Mouse (Mus musculus) testis, adult 2 months (tissue): ENCODE data around the gene Esyt3. TPM values are rescaled to one million over a fixed set of nuclear protein-coding genes. Genes with fewer than 3 reads are reported as not detected.

Source experiments
- H3K27ac ChIP-seq: fragments of 200-500 bp; 2 replicates; pipeline ENCODE4 v1.5.1; 2012; ENCODE audit warnings: low read depth, low read length; ENCODE audit not compliant: control insufficient read depth, insufficient read depth
- H3K27me3 ChIP-seq: fragments of 200-500 bp; 2 replicates; pipeline ENCODE4 v1.6.1; 2012; ENCODE audit warnings: mild to moderate bottlenecking, low read length, moderate library complexity; ENCODE audit not compliant: control insufficient read depth, insufficient read depth
- H3K36me3 ChIP-seq: fragments of 200-500 bp; 2 replicates; pipeline ENCODE4 v1.6.1; 2012; ENCODE audit warnings: mild to moderate bottlenecking, low read length; ENCODE audit not compliant: control insufficient read depth, insufficient read depth
- H3K4me1 ChIP-seq: fragments of 200-500 bp; 2 replicates; pipeline ENCODE4 v1.6.1; 2012; ENCODE audit warnings: low read length; ENCODE audit not compliant: control insufficient read depth, insufficient read depth
- H3K4me3 ChIP-seq: fragments of 200-500 bp; 2 replicates; pipeline ENCODE4 v1.5.1; 2012; ENCODE audit warnings: low read depth, mild to moderate bottlenecking, low read length, moderate library complexity, mixed read lengths; ENCODE audit not compliant: control insufficient read depth
- CTCF ChIP-seq: fragments of 200-500 bp; IDR thresholded peaks from 2 replicates; pipeline ENCODE4 v1.5.1; 2012; ENCODE audit warnings: low read depth, mild to moderate bottlenecking, inconsistent platforms, low read length, moderate library complexity; ENCODE audit not compliant: control insufficient read depth, insufficient read depth, insufficient replicate concordance
- POLR2A ChIP-seq: fragments of 200-500 bp; IDR thresholded peaks from 2 replicates; pipeline ENCODE4 v1.6.1; 2012; ENCODE audit warnings: low read depth, mild to moderate bottlenecking, inconsistent platforms, low read length, moderate library complexity; ENCODE audit not compliant: control insufficient read depth
- polyA plus RNA-seq: library from polyadenylated mRNA; depleted of rRNA; stranded (reverse); fragments of >200 nt; gene quantifications from 2 replicates; pipeline ENCODE4 v1.2.3, GENCODE M21; 2012

The Esyt3 gene
- polyA plus RNA-seq, 1 experiment = 61.3 TPM

- Histone ChIP-seq H3K27me3 (no peaks in the 10 kb centered on the region), H3K4me3 (no peak overlapping the region), H3K27ac (no peak overlapping the region), H3K4me1 (peaks cover 2% of the 10 kb centered on the region; the same call in 1 of the 2 replicates), H3K36me3 (no peaks in the 10 kb centered on the region)
- TF ChIP-seq POLR2A = no peak
- no peak for TF ChIP-seq CTCF
These were observed 21.8 kb downstream of the Esyt3 start for GRCm38 (mm10) chr9:99336538-99336937.

- TF ChIP-seq POLR2A (no peak), CTCF (no peak)
- no peak overlapping the region for H3K4me3 ChIP-seq
- H3K27me3 ChIP-seq = no peaks in the 10 kb centered on the region
- no peaks in the 10 kb centered on the region; the same call in 1 of the 2 replicates for H3K36me3 ChIP-seq
- no peak overlapping the region for H3K27ac ChIP-seq
- no peaks in the 10 kb centered on the region for H3K4me1 ChIP-seq
These were observed 31.5 kb downstream of the Esyt3 start for GRCm38 (mm10) chr9:99326881-99327280.

GRCm38 (mm10) chr9:99325961-99326360 is 32.4 kb downstream of the Esyt3 start:
- no peak for TF ChIP-seq POLR2A
- no peak for TF ChIP-seq CTCF
- Histone ChIP-seq H3K4me3 (no peak overlapping the region), H3K36me3 (no peaks in the 10 kb centered on the region; the same call in 1 of the 2 replicates), H3K4me1 (no peaks in the 10 kb centered on the region), H3K27ac (no peak overlapping the region), H3K27me3 (no peaks in the 10 kb centered on the region)

GRCm38 (mm10) chr9:99325208-99325929 is 33.0 kb downstream of the Esyt3 start:
- H3K4me3 ChIP-seq = no peak overlapping the region
- no peak overlapping the region for H3K27ac ChIP-seq
- no peaks in the 10 kb centered on the region for H3K27me3 ChIP-seq
- TF ChIP-seq POLR2A (no peak), CTCF (no peak)
- no peaks in the 10 kb centered on the region; the same call in 1 of the 2 replicates for H3K36me3 ChIP-seq
- H3K4me1 ChIP-seq = no peaks in the 10 kb centered on the region

GRCm38 (mm10) chr9:99320006-99320405 is 38.4 kb downstream of the Esyt3 start:
- Histone ChIP-seq H3K4me3 (no peak overlapping the region), H3K4me1 (no peaks in the 10 kb centered on the region), H3K27me3 (no peaks in the 10 kb centered on the region), H3K27ac (no peak overlapping the region), H3K36me3 (no peaks in the 10 kb centered on the region; the same call in 1 of the 2 replicates)
- no peak for TF ChIP-seq POLR2A
- TF ChIP-seq CTCF = no peak

GRCm38 (mm10) chr9:99319343-99319951 is 38.9 kb downstream of the Esyt3 start:
- Histone ChIP-seq H3K4me1 (no peaks in the 10 kb centered on the region), H3K27me3 (no peaks in the 10 kb centered on the region), H3K27ac (no peak overlapping the region), H3K4me3 (no peak overlapping the region), H3K36me3 (no peaks in the 10 kb centered on the region; the same call in 1 of the 2 replicates)
- TF ChIP-seq POLR2A = no peak
- no peak for TF ChIP-seq CTCF

- no peak overlapping the region for H3K27ac ChIP-seq
- H3K36me3 ChIP-seq = peaks cover 7% of the 10 kb centered on the region
- peak overlapping the region; percentile 83 for H3K4me3 ChIP-seq
- no peak for TF ChIP-seq POLR2A
- TF ChIP-seq CTCF = no peak
- H3K27me3 ChIP-seq = no peaks in the 10 kb centered on the region
- no peaks in the 10 kb centered on the region for H3K4me1 ChIP-seq
These were observed 52.1 kb downstream of the Esyt3 start for GRCm38 (mm10) chr9:99306226-99306625.
